Mouse (Mus musculus) thymus, adult 18-20 months (tissue): ENCODE measurements around the gene Gm12184.
"Not testable (repeated sequence)": the region's sequence is repeated elsewhere in the genome, so short reads cannot be mapped to it uniquely, and the experiment has no call there.

Source experiments
- DNase-seq, 2 experiments: peaks; one replicate each; pipeline ENCODE4 v3.0.0; 2022; ENCODE audit warnings: mixed read lengths in 2 of 2

Gm12184 gene

DNA sequence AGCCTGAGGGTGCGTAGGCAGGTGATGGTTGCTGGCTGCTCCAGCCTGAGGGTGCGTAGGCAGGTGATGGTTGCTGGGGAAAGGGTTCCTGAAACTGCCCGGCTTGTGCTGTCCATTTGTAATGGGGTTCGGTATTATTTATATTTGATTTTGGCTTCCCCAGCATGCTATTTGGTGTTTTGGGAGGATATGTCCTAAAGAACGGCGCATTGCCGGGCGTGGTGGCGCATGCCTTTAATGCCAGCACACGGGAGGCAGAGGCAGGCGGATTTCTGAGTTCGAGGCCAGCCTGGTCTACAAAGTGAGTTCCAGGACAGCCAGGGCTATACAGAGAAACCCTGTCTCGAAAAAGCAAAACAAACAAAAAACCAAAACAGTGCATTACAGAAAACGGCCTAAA, 5.2 kb downstream of the Gm12184 start:
- DNase-seq, result not testable (repeated sequence)

DNA sequence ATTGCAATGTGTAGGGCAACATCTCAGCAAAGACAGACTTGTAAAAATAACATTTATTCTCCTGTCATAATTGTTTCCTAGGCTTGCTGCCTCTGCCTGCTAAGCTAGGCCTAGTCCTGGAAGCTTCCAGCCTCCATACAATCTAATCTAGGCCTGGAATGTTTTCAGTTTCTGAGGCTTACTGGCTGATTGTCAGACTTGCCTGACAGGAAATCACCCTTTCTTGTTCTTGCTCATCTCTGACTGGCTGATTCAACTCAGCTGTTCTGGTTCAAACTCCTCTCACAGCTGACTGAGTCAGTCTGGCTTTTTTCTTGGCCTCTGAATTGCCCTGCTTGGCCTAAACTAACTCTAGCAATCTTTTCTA, 6.2 kb downstream of the Gm12184 start:
- DNase-seq, result no peak

DNA sequence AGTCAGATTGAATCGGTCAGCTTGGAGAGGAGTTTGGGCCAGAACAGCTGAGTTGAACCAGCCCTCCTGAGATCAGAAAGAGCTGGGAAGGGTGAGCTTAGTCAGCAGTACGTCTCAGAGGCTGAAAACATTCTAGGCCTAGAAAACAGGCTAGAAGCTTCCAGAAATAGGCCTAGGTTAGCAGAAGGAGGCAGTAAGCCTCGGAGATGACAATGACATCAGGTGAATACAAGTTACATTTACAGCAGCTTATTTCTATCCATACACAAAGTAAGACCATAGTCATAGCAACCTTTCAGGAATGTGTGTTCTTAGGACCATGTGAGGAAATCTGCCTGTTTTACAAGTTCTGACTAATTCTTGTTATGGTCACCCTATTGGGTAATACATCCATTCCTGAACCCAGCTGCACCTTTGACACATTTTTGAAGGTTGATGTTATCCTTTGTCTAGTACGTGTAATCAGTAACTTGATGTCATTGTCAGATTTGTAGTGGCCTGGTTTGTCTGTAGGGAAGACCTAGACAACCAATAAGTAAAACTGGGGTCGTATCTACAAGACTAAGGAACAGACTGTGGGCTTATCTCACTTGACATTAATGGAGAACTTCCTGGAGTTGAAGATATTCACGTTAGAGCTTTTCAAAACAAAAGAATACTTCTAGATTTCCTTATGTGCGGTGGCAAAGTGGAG, 6.7 kb downstream of the Gm12184 start:
- no peak for DNase-seq

DNA sequence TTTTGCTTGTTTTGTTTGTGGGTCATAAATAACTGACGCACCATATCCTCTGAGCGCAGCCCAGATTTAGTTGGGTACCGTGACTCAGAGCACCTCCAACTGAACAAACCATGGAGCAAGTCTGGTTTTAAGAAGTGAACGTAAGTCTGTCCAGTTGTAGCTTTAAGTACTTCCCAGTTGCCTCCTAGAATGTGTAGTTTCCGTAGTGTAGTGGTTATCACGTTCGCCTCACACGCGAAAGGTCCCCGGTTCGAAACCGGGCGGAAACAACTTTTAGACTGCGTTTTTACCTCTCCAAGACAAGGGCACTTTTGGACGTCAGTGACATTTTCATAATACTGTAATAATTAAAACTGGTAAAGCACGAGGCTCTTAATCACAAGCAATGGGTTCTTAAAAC, 8.1 kb downstream of the Gm12184 start:
- peak; percentile 50 to 70 for DNase-seq

DNA sequence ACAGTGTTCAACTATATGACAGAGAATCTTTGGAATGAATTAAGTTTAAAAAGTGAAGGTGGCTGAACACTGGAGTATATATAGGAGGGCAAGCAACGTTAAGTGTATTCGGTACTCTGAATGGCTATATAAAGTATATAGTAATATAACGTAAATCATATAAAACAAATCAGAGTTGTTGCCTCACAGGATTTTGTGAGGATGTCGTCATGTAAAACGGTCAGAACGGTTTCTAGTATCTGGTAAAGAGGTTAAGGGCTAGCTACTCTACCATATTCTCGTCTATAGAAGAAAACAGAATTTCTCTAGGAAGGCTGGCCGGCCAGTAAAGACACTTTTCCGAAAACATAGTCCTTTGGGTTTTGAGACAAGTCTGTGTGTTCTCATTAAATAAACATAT, 8.7 kb downstream of the Gm12184 start:
- DNase-seq, result no peak

DNA sequence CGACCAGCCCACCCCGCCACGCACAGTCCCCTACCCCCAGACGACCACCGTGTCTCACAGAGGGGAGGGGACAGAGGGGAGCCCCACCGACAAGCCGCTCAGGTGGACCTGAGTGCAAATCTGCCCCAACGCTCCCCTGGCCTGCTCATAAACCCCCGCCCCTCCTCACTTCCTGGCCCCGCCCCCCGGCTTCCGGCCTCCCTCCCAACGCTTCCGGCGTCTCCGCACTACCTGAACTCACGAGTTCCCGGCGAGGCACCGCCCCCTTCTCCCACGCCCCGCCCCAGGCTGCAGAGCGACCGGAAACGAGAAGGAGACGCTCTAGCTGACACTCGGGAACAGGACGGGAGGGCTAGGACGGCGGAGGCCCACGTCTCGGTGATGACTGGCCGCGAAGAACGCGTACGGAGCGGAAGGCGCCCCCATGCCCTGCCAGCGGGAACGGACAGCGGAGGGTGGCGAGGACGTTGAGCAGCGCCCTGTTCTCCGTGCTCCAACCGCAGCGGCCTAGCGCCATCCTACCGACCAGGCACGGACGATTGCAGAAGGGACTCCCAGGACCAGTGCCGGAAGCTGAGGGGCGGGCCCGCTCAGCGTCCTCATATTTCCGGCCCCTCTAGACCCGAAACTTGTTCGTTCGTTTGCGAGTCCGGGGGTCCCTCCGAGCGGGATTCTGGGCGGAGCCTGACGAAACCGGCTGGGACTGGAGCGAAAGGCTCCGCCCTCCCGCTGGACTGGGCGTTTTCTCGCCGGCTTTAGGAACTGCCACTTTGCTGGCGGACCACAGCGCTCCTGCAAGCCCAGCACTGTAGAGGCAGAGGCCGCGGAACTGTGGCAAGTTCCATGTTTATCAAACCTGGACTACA, 9.4 kb downstream of the Gm12184 start, which contains the start of gene Trim41:
Gene Trim41 (minus strand): TSS at position 554 of the 866 bp plus-strand sequence.
- DNase-seq, result peak; percentile 99

DNA sequence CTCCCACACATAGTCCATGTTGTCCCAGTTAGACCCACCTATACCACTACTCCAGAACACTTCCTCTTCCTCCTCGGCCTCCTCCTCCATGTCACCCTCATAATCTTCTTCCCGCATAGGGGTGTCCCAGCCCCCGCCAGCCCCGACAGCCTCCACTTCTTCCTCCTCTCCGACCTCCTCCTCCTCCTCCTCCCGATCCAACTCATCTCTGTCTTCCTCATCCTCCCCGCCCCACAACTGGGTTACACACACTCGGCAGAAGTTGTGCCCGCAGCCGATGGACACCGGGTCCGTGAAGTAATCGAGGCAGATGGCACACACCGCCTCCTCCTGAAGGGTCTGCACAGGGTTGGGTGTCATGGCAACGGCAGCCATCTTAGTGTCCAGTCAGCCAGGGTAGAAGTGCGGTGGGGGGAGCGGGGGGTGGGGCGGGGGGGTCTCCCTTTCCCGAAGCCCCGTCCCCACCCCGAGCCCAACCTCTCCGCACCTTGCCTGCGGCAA, 10.1 kb downstream of the Gm12184 start:
- peak; percentile 38 to 68 for DNase-seq

DNA sequence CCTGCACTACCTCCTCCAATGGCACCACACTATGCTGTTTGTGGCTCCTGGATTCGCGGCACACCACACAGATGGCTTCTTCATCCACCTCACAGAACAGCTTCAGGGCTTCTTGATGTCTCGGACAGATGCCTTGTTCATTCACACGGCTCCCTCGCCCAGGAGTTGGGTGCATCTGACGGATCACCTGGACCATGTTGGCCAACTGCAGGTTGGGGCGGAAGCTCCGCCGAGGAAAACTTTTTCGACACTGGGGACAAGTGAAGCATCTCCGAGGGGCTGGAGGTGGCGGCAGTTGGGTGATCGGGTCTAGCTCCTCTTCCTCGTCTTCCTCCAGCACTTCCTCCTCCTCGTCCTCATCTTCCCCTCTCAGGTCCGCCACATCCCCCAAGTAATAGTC, 10.6 kb downstream of the Gm12184 start:
- DNase-seq, result peak; percentile 23 to 32

DNA sequence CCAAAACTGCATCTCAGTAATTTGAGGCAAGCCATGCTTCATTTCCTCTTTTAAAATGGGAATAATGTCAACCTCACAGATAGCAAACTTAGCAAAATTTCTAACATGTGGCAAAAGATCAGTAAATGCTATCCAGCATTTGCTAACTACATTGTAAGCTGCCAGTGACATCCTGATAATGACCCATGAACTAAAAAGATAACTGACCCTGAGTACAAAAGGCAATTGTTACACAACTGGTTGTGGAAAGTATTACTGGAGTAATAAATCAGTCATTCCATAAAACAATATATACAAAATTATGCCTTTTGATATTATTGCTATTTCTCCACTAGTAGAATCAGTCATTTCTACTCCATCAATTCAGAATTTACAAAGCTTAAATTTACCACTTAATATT, 12.7 kb downstream of the Gm12184 start:
- no peak for DNase-seq

DNA sequence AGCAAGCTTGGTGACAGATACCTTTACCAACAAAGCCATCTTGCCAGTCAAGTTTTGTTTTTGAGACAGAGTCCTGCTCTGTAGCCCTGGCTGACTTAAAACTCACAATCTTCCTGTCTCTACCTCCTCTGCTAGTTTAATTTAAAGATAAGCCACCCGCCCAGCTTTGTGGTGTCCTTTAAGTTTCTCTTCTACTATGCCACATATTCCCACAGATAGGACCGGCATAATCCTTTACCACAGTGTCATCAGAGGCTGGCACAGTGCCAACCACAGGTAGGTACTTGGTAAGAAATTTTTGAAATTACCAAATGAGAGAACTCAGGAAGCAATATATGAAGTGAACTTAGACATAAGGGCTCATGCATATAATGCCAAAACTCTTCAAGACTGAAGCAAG, 16.3 kb downstream of the Gm12184 start:
- no peak for DNase-seq

DNA sequence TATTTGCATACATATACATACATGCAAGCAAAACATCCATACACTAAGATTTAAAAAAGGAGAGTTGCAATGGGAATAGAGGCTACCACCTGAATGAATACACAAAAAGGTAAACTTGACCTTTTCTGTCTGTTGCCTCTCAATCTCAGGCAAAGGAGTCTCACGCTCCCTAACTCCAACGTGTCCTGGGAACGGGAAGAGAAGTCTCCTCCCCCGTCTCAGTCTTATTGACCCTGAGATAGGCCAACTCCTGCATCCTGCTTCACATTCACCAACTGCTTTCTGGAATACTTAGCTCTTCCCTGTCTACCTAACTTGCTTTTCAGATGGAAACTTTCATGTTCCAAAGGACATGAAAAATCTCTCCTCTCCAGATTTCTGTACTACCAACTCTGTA, 17.0 kb downstream of the Gm12184 start:
- no peak for DNase-seq

DNA sequence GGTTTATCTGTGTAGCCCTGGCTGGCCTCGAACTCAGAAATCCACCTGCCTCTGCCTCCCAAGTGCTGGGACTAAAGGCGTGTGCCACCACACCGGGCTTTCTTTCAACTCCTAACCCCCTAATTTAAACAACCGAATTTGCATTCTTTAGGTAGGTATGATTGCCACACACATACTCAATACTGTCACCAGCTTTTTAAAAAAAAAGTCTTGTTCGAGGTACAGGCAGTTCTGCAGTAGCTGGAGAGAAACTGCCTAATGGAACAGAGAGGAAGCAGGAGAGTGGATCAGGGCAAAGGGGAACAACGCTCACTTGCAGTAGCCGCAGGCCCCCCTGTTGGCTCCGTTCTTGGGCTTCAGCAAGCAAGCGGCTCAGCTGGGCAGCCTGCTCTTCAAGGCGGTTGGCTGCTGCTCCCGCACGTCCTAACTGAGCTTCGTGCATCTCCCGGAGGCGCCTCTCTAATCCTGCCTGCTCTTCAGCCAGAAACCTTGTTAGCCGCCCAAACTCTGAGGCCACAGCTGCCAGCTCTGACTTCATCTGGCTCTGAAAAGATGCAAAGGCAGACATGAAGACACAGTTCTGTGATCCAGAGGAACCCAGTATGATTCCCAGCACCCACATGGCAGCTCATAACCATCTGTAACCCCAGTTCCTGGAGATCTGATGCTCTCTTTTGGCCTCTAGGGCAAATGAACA, 17.6 kb downstream of the Gm12184 start:
- DNase-seq, result no peak

DNA sequence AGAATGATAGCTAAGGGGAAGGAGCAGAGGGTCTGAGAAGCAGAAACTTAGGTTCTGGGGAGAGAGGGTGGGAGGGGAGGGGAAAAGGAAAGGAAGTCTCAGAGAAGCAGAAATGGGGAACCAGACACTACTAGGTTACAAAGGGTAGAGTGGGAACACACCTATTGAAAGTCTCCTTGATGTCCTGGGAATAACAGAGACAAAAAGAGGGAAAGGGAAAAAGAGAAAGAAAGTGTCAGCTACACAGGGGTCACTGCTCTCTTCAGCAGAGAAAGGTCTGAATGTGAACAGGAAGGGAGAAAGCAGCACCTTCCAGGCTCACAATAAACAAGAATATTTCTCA, 18.2 kb downstream of the Gm12184 start:
- DNase-seq, result no peak

DNA sequence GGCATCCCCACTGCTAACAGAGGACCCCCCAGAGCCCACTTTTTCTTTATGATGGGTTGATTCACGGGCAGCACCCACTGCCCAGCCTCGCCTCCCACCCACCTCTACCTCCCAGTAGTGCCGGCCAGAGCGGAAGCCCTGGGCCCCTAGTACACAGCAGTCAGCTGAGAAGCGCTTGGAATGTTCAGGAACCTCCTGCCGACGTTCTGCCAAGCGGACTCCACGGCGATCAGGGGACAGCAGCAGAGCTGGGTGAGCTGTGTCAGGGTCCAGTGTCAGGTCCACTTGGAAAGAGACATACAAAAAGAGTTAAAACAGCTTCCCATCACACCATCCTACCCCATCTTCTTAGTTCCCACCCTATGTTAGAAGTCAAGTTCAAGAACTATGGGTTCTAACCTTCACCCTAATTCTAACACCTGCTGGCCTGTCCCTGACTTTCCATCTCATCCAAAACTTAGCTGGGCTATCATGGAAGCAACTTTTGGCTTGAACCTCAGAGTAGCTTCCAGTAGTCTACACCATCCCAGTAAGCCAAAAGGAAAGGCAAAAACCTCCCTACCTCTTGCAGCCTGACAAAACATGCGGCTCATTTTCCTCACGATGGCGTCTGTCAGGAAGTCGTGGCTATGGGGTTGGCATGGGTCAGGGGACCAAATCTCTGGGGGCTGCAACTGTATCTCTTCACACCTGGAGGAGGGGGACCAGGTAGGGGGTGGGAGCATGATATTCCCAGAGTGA, 18.7 kb downstream of the Gm12184 start:
- no peak for DNase-seq

DNA sequence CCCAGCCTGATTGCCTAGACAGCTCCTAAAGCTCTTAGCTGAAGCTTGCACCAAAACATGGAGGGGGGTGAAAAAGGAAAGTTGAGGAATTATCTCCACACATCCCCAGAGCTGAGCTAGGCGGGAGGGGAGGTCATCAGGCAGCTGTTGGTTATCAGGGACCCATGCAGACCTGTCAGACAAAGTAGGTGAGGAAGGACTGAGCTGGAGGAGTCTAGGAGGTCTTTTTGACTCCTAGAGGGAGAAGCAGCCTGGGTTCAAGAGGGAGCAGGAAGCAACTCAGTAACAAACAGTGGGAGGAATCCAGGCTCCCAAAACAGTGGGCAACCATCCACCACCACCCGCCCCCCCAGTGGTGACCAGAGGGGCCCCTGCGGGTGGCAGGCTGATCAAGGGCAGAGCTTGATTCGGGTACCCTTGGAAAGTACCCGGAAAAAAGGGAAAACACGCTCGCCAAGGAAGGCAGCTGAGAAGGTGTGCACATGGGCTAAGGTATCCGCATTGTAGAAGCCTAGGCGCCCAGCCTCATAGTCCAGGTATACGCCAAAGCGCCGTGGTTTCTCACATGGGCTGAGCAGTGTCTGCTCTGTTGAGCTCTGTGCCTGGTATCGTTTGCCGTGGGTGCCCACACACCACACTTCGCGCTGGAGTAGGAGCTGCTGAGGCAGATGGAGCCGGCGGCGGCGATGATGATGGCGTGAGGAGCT, 19.4 kb downstream of the Gm12184 start:
- DNase-seq, result no peak

DNA sequence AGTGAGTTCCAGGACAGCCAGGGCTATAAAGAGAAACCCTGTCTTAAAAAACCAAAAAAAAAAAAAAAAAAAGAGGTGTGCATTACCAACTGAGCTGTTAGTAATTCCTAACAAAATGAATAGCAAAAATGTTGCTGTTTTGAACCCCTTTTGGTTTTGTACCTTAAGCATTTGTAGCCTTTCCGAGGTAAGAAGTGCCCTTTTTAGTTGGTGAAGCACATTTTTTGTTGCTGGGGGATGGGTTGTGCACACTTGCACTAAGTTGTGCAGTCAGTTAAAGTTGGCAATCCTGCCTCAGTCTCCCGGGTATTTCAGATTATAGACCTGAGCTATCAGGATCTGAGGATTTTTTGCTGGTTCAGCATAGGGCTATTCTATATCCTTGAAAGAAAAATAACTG, 21.5 kb downstream of the Gm12184 start:
- no peak for DNase-seq

DNA sequence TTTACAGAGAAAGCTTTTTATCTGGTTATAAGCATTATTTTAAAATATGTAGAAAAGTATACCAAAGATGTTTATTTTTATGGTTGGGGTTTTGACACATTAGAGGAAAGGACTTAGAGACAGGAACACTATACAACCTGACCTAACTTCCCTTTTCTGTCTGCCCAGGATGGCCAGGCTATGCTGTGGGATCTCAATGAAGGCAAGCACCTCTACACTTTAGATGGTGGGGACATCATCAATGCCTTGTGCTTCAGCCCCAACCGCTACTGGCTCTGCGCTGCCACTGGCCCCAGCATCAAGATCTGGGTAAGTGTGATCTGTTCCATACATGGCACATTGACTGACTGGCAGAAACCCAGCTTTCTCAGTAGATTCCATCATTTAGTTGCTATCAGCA, 22.5 kb downstream of the Gm12184 start:
- DNase-seq, result no peak

DNA sequence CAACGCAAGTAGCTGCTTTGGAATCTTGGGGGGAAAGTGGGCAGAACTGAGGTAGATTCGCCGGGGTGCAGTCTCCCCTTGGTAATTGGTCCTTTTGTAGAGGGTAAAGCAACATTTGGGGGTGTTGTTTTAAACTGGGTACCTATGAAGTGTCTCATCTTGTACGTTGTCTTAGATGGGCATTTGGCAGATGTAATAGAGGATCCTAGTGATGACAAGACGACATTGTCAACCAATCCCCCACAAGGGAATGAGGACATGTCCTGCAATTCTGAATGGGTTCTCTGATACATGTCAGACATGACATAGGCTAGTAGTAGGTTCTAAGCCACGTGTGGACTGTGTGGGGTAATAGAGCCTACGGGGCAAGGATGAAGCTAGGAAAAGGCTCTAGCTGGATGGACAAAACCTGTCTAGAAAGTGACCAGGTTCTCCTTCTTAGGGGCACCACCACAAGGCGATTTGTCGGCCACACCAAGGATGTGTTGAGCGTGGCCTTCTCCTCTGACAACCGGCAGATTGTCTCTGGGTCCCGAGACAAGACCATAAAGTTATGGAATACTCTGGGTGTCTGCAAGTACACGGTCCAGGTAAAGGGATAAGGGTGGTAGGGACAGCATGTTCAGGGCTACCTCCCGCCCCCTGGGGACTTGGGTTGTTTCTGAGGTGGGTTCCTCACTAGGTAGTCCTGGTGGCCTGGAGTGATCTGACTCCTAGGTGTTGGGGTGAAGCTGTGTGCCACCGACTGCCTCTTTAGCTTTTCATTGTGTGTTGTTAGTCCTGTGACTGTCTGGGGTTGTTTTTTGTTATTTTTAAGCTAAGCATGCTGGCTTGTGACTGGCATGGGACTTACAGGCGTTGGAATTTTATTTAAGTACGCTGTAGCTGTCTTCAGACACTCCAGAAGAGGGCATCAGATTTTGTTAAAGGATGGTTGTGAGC, 24.4 kb downstream of the Gm12184 start:
- no peak for DNase-seq

DNA sequence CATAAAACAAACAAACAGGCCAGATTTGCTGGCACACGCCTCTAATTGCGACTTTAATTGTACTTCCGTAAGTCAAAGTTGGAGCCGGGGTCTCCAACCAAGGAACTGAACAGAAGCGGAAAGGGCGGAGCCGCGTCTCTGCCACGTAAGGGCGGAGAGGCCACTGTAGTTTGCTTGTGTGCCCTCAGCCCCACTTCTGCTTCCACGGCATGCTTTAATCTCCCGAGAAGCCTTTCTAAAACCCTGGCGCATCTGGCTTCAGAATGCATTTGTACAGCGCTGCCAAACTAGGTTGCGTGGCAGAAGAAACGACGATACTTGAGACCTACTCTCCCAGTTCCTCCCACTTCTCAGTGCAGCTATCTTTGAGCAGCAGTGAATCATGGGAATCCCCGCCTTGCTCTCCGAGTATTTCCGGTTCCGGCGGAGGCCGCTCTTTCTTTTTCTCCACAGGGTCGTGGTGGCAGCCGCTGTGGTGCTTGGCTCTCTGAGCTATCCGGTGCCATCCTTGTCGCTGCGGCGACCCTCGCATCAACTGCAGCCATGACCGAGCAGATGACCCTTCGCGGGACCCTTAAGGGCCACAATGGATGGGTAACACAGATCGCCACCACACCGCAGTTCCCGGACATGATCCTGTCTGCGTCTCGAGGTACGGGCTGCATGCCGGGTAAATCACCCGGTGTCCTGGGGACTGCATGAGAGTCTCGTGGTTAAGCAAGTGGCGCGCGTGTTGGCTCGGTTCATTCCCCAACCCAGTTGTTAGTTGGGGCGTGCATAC, 26.3 kb downstream of the Gm12184 start, which contains the start of gene Rack1:
Gene Rack1 (plus strand): TSS at position 412 of the 781 bp plus-strand sequence.
- DNase-seq, result peak; percentile 73 to 82
